Mouse (Mus musculus): ENCODE results near the gene Zhx3.

Gene Zhx3

DNA sequence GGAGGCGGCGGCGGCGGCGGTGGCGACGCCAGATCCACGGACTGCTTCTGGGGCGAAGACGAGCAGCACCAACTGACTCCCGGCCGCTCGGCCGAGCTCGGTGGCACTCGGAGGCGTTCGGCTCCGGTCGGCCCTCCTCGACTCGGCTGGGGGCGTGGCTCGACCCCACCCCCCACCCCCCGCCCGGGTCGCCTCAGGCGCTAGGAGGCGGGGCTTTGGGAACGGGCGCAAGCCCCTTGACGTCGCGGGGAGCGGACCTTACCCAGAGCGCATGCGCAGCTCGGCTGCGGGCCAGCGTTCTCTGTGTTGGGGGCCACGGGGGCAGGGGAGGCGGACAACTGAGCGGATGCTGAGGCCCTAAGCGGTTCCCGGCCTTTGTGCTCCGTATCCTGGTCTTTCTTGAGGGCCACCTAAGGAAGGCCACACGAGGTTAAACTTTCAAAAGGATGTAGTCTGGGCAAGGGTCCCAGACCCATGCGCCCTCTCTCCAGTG lies at the start of gene Zhx3:
Gene Zhx3 (minus strand): TSS at position 109 of the 493 bp plus-strand sequence.
- peak; percentile 84 for DNase-seq (ENCODE audit: low read depth)

DNA sequence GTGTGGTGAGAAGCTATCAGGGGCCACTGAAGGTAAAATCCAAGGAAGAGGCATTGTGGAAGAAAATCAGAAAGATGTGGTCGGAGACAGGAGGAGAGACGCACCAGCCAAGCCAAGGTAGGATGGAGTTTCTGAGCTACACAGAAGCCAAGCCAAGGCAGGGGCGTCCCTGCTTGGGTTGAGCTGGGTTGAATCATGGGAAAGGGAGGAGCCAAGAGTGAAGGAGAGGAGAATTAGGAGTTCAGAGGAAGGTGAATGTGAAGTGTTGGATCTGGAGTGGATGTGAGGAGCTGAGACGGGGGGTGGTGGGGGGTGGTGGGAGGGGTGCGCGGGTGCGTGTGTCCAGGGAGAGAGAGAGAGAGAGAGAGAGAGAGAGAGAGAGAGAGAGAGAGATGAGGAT lies 48.5 kb upstream of the Zhx3 start:
- no peak for DNase-seq (ENCODE audit: low read depth)

DNA sequence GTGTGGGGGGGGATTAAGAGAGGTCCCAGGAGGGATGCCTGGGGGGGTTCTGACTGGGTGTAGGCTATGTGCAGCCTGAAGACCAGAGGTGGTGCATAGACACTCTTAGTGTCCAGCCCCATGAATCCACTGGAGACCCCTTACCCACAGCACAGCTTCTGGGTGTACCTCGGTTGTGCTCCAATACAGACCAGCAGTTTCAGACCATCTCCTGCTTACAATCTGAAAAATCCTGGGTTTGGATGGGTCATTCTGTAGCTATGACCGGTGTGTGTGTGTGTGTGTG lies 46.1 kb upstream of the Zhx3 start:
- no peak for DNase-seq (ENCODE audit: low read depth)

DNA sequence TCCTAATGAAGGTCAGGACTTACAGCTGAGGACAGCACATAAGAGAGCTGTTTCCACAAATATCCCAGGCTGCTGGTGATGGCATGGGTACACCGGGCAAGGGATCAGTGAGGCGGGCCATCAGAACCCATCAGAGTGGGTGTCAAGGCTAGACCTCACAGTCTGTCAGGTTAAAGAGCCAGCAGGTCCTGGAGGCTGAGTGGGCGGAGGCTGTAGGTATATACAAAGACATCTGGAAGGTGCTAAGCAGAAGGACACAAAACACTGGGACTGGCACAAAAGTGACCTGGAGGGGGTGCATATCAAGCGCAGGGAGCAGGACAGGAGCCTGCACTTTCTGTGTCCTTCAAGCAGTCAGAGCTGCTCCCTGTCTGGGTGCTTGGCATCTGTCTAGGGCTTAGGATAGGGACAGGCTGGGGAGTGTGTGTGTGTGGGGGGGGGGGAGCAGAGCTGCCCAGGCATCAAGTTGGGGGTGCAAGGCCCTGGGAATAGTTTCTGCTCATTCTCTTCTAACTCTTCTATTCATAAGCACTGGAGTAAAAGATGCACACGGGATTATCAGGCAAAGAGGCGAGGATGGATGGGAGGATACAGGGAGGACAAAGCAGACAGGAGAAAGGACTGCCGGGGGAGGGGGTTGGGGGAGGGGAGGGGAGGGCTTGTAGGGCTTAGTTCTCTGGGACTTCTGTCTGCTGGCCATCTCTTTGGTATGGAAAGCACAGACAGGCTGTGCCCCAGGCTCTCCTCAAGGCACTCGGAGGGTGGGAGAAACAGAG lies 45.5 kb upstream of the Zhx3 start:
- DNase-seq (ENCODE audit: low read depth) = no peak

DNA sequence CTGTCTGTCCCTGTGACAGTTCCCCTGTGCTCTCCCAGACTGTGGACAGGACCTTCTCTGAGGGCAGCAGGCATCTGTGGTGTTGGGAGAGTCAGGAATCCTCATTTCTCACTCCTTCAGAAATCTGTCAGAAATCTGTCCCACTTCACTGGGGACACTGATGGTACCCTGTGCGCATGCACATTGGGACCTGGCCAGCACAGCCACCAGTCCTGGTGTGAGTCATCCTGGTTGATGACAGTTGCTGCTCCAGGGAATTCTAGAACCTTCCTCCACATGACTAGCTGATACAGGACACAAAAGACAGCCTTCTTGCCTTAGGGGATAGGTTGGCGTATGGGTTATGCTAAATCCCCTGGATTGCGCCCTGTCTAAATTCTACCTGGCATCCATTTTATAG lies 44.5 kb upstream of the Zhx3 start:
- DNase-seq (ENCODE audit: low read depth) = no peak

DNA sequence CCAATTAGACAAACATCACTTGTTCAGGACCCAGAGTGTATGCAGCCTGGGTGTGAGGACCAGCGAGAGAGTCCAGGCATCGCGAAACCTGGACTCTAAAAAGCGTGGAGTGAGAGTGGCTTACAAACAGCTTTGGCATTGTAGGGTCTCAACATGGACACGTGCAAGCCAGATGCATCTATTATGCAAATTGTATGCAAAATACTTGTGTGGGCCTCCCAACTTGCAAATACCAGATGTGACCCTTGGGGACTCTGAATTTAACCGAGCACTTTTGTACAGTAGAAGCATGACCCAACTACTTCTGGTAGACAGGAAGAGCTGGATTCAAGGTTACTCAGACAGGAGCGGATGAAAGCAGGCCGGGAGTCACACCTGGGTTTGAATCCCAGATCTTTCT lies 43.9 kb upstream of the Zhx3 start:
- no peak for DNase-seq (ENCODE audit: low read depth)

DNA sequence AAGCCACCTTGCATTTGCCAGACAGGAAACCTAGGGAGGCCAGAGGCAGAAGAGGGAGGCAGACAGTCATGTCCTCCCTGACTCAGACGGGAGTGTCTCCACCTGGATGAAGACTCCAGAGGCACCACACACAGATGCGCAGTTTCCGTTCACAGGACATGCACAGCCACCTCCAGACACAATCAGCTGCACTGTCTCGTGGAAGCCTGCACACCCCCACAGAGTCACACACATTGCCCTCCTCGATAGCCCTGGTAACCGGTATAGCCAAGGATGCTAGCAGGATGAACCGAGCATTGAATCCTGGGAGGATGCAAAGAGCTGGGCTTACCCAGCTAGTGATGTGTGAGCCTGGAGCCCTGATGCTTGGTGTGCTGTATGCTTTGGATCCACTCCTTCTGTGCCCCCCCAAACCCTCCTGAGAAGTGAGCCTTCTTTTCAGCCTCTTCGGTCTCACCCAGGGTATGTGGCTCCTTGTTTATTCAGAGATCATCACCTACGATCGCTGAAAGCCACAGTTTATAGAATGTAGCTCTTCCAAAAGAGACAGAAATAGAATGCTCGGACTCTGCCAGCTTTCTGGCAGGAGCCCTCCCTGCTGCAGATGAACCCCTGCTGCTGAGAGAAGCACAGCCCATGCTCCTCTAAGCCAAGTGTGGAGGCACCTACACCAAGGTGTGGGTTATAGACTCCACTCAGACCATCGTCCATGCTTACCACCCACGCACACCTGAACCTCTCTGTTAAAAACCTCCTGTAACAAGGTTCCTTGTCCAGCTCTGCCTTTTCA lies 43.2 kb upstream of the Zhx3 start:
- no peak for DNase-seq (ENCODE audit: low read depth)

DNA sequence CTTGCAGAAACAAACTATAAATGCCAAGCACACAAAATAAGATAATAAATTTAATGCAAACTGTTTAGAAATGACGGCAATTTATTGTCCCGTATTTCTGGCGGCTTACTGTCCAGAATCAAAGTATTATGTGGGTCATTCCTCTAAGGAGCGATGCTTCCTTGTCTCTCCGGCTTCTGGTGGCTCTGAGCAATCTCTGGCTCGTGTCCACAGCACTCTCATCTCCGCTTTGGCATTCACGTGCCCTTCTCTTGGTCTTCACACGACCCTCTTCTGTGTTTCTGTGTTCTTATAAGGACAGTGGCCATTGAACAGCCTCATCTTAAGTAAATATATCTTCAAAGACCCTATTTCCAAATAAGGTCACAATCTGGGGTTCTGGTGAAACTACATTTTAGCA lies 41.9 kb upstream of the Zhx3 start:
- DNase-seq (ENCODE audit: low read depth) = no peak

DNA sequence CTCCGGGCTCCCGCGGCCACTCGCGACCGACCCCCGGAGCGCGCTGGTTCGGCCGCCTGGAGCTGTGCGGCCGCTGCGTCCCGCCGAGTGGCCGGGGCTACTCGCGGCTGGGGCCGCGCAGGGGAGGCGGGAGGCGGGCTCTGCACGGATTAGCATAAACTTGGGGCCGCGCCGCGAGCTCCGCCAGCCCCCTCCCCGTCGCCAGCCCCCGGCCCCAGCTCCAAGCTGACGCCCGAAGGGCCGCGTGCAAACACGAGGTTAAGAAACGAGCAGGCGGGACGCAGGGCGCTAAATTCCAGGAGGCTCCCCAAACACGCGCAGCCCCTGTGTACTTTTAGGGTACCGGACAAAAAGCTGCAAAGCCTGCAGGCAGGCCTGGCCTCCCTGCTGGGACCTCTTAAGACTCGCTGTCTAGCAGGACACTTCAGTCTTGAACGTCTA lies 39.5 kb upstream of the Zhx3 start, which contains the start of gene Emilin3:
Gene Emilin3 (minus strand): TSS at position 98 of the 441 bp plus-strand sequence.
- DNase-seq (ENCODE audit: low read depth) = no peak

DNA sequence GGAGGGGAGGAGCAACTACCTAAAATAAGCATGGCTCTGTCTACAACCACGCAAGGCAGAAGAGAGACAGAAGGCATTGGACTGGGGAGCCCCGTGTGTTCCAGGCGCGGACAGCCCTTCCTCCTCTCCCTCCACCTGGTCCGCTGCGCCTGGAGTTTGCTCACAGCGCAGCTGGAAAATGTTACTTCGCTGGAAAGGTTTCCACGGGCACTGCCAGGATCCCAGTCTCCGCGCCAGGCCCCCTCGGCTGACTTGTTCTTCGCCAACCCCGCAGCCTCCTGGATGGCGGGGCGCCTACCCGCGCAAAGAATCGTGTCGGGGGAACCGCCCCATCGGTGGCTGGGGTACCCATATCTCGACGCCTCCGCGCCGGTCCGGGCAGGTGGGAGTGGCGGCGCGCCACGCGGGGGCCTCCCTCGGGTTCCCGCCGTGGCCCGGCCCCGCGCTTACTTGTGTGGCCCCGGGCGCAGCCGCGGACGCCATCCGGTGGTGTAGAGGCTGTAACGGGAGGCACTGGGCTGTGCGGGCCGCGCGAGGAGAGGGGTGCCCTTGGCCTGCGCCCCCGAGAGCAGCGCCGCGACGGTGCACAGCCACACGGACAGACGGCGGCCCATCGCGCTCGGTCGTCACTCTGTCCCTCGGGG lies 38.9 kb upstream of the Zhx3 start:
- DNase-seq (ENCODE audit: low read depth) = no peak

DNA sequence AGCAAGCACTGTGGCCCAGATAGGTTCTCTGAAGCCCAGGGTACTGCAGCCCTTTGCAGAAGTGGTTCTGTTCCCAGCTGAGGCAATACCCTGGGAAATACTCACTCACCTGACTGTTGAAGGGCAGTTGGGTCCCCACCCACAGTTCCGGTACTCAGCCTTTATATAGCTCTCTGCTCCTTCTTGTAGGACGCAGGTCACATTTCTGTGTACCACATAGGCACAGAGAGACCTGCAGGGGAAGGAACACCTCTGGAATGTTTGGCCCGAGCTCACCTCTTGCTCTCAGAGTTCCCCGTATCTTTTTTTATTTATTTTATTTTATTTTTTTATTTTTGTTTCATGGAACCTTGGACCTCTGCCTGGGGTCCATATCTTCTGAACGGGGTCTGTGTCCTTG lies 37.8 kb upstream of the Zhx3 start:
- no peak for DNase-seq (ENCODE audit: low read depth)

DNA sequence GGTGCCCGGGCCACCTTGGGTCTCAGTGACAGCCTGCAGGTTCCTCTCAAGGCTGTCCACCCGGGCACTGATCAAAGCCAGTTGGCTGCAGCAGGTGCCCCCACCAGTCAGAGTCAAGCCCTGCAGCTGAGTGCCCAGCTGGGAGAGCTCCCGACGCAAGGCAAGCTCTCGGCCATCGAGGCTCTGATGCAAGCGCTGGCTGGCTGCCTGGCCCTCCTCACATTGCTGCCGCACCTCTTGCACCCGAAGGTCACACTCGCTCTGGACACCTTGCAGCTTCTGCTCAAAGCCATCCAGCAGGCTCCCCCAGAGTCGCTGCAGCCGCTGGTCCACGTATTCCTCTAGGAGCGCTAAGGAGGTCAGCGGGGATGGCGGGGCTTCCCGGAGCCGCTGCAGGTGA lies 35.8 kb upstream of the Zhx3 start:
- no peak for DNase-seq (ENCODE audit: low read depth)

DNA sequence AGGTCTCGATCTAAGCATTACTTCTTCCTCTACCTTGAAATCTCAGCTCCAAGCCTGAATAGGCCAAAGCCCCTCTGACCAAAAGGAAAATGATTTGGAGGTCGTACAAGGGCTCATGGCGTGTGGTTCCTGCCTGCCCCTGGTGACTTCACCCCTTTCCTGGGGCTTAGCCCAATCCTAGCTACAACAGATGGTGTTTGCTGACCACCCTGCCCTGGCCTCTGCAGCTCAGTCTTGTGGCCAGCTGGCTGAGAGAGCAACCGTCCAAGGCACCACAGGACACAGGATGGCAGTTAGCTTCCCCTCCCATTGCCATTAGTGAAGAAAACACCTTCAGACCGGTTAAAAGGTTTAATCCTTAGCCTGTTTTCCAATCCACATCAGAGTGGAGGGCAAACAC lies 33.3 kb upstream of the Zhx3 start:
- DNase-seq (ENCODE audit: low read depth) = no peak

DNA sequence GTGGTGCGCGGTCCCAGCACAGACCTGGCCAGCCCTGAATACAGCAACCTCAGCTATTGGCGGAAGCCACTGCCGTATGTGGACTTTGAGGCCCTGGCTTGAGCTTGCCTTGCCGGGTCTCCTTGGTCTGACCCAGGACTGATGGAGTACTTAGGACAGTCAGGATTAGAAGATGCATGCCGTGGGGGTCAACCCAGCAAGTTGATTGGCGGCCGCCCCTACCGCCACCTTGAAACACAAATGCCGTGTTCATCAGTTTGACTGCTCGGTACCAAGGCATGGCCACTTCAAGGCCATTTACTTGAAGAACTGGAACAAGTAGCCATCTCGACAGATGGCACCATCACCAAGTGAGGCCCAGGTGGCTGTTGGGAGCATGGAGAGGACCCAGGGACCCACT lies 32.5 kb upstream of the Zhx3 start:
- DNase-seq (ENCODE audit: low read depth) = no peak

DNA sequence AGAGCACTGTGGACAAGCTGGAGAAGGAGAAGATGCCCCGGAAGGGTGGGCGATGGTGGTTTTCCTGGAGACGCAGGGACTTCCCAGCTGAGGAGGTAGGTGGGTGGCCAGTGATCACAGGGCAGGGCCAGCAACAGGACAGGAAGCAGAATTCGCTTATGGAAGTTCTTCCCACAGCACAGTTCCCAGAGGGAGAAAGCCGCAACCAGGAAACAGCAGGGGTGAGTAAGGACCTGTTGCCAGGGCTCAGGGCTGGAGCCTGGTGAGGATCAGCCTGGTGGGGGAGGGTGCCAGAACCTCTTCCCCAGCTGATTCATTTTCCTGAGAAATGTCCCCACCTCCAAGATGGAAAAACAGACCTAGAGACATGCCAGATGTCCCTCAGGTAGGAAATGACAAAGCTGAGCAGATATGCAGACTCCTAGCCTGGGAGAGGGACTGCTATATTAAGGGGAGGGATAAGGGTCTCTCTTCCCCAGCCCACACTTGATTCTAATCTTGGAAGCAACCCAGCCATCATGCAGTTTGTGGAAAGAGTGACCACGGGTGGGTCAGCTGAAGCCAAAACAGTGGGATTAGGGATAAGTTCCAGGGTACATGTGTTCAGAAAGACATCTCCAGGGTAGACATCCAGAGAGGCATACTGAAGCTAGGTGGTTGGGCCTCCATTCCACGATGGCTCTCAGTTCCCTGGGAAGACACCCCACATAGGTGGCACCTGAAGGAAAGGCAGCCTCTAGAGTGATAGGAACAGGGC lies 29.0 kb upstream of the Zhx3 start:
- no peak for DNase-seq (ENCODE audit: low read depth)

DNA sequence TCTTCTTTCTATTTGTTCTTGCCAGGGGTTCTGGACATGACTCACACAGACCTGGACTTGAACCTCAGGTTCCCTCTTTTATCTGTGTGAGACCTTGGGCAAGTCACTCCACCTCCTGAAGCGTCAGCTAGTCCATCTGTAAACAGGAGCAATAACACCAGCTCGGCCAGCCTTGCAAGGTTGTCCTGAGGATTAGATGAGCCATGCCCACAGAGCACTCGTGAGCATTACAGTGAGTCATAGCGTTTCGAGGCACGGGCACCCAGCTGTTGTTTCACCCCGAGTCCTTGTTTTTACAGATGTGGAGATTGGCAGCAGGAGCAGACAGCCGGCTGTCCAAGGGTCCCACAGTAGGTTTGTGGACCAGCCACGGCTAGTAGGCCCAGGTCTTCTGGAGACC lies 18.9 kb upstream of the Zhx3 start:
- no peak for DNase-seq (ENCODE audit: low read depth)

DNA sequence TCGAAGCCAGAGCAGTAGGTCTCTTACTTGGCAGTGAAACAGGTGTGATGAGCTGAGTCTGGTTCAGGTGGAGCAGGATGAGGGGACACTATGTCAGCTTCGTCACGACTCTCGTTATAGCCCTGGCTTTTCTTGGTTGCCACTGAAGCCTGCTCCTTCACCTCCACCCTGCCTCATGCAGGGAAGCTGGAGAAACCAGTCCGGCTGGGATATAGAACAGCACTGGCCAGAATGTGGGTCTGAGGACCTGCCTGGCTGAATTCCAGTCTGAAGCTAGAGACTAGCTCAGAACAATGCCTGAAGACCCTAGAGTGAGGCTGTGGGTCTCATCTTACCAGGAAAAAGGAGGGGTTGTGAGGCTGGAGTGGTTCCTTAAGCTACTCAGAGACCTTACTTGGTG lies 18.2 kb upstream of the Zhx3 start:
- DNase-seq (ENCODE audit: low read depth) = no peak

DNA sequence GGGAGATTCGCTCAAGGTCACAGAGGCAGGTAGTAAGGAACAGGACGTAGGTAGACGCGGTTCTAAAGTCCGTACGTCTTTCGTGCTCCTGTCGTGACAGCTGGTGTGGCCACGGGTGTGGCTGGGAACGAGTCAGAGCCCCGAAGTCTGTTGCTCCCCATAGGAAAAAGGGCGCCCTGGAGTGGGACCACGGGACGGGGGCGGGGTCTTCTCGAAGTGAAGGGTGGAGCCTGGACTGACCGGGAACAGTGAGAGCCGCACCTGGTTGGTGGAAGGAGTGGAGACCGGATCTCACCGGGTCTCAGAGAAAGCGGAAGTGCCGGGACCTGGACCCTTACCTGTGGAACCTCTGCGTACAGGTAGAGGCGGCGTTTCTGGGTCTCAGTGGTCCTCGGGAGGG lies 15.1 kb upstream of the Zhx3 start:
- DNase-seq (ENCODE audit: low read depth) = no peak

DNA sequence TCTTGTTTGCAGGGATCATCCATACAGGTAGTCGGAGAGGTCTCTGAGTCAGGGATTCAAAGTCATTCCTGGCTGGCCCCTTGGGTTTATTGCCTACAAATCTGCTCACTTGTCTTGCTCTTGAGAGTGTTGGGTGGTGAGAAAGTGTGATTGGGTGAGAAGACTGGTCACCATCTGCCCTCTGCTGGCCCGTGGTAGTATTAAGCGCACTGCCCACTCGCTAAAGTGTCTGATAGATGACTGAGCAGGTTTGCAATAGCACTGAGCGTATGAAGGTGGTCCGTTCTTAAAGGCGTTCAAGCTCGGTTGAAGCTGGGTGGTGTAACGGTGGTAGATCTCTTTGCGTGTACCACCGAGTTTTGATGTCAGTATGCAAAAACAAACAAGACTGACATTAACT lies 14.5 kb upstream of the Zhx3 start:
- peak; percentile 56 for DNase-seq (ENCODE audit: low read depth)

DNA sequence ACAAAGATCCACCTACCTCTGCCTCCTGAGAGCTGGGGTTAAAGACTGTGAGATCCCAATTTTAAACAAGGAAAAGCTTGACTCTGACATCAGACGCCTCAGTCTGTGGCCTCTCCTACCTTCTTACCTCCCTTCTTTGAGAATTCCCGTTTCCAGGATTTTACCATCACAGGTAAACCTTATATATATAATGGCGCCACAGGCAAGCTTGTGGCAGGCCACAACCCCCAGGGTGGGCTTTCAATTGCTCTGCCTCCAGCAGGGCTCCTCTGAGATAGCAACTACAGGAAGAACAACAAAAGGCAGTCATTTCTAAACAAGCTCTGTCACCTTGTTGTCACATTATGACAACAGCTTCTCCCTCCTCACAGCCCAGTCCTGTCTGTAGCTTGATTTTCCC lies 13.4 kb upstream of the Zhx3 start:
- no peak for DNase-seq (ENCODE audit: low read depth)

DNA sequence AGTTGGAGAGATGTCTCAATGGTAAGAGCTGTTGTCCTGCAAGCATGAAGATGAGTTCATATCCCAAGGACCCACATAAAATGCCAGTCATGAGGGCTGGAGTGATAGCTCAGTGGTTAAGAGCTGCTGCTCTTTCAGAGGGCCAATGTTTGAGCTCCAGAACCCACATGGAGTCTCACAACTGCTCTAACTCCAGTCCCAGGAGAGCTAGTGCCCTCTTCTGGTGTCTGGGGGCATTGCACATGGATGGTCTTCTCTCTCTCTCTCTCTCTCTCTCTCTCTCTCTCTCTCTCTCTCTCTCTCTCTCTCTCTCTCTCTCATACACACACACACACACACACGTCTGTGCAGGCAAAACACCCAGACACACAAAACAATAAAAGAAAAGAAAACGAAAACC lies 12.0 kb upstream of the Zhx3 start:
- DNase-seq (ENCODE audit: low read depth) = peak; percentile 71

DNA sequence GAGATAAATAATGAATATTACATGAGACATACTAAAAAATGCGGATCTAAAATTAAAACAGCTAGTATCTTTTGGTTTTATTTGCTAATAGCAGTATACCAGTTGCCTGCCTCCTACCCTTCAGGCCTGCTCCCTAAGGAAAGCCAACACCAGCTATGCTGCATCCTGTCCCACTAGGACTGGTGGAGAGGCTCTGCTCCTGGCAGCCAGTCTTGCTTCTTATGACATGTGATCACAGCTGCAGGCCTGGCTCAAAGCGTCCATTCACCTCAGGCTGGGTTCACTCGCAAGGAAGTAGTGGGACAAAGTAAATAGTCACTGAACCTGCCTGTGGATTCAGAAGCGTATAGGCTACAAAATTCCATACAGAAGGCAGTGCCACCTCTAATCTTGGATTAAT lies 11.1 kb upstream of the Zhx3 start:
- DNase-seq (ENCODE audit: low read depth) = no peak

All from 416B (cell line).